Mouse (Mus musculus): Measurements from ENCODE around the gene Crtam.
A peak's percentile ranks its signal among the peaks of the same experiment; 100 is the strongest.

Gene Crtam

GRCm38 (mm10) chr9:41004415-41004814 is at the start of gene Crtam:
Gene Crtam (minus strand): TSS chr9:41004628.
- no peak for DNase-seq

DNA sequence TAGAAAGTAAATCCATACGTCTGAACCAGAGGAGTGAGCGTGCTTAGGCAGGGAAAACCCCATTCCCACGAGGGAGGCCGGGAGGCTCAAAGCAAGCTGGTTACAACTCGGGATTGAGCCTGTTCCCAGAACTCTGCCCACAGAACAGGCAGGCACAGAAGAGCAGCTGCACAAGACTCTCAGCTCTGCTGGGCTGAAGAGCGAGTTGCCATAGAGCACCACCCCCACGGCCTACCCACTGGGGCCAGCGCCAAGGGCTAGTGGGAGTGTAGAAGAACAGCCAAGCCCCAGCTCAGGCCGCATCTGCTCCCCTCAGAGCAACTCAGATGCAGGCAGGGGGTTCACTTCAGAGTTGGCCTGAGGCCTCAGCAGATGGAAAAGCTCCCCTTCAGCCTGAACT is 49.7 kb upstream of the Crtam start:
- no peak for DNase-seq

- no peak for DNase-seq
Observed at GRCm38 (mm10) chr9:41053478-41053877, 49.0 kb upstream of the Crtam start.

GRCm38 (mm10) chr9:41051080-41051932 is 46.9 kb upstream of the Crtam start:
- no peak for DNase-seq

DNA sequence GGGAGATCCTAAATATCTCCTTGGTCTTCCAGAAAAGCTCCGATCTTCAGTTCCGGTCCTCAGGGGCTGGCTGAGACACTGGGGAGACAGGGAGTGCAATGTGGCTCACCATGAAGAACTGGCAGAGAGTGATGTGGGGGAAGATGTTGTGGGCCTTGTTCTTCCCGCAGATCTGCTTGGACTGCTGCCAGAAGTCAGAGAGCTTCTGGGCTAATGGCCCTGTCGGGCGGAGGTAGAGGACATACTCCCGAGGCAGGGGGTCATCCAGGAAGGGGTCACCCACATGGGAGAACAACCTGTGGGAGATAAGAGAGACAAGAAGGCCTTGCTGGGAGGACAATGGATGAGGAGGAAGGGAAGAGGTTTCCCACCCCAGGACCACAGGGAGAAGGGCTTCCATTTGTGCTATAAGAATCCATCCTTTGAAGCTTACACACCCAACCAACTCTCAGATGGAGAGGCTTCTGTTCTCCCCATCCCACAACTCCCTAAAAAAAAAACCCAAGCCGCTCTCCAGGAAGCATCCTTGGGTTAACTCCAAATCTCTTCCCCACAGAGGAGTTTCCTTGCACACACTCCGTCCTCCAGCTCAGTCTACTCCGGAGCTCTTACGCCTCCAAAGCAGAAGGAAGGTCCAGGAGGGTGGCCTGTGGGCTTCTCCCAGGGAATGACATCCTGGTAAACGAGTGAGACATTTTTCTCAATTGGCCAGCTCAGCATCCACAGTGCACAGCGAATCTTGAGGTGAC is 46.1 kb upstream of the Crtam start:
- no peak for DNase-seq

- DNase-seq: no peak
Observed at GRCm38 (mm10) chr9:41049282-41049681, 44.9 kb upstream of the Crtam start.

DNA sequence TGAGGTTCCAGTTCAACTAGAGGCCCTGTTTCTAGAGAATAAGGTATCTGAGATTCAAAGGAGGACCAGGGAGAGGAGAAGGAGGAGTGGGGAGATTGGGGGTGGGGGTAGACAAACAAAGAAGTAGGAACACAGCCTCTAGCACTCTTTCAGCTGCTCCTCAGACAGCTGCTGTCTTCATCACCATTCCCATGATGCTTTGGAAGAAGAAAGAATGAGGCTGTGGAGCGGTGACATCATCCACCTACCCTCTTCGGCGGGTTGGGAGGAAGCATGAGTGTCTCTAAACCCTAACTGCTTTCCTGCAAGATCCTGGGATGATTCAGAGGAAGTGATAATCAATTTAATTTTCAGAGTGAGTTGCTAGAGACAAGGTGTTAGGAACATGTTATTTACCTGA is 44.4 kb upstream of the Crtam start:
- DNase-seq: no peak

DNA sequence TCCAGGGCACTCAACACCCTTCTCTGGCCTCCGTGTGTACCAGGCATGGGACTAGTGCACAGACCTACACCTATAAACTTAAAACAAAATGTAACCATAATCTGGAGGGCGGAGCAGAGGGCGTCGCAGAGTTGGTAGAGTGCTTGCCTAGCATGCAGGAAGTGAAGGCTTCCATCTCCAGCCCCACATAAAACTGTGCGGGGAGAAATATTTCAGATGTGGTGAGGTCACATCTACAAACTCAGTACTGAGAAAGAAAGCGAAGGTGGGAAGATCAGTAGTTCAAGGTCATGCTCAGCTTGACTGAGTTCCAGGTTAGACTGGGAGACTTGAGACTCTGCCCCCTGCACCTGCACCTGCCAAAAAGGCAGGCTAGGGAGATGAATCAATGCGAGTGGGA is 43.8 kb upstream of the Crtam start:
- DNase-seq: no peak

GRCm38 (mm10) chr9:41047654-41048053 is 43.2 kb upstream of the Crtam start:
- DNase-seq: no peak

- peak; percentile 73 to 78 for DNase-seq
Observed at GRCm38 (mm10) chr9:41044626-41045025, 40.2 kb upstream of the Crtam start.

DNA sequence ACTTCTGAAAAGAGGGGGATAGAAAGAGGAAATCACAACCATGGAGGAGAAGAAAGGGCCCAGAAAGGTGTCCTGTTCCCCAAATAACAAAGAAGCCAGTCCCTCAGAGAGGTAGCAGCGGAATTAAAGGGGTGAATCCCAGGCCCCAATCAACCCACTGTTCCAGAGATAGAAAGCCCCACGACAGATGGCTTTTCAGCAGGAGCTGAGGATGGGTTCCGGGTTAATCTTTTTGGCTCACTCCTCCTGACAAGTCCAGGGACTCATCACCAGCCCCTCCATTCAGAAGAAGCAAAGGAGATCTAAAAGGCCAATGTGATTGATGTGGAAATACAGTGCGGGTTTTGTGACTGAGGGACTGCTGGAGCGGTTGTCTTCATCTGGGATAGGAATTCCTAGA is 39.2 kb upstream of the Crtam start:
- no peak for DNase-seq

GRCm38 (mm10) chr9:41041404-41041803 is 37.0 kb upstream of the Crtam start:
- DNase-seq: no peak

- DNase-seq: no peak
Observed at GRCm38 (mm10) chr9:41038150-41038664, 33.8 kb upstream of the Crtam start.

GRCm38 (mm10) chr9:41031590-41032489 is 27.4 kb upstream of the Crtam start:
- DNase-seq: no peak

DNA sequence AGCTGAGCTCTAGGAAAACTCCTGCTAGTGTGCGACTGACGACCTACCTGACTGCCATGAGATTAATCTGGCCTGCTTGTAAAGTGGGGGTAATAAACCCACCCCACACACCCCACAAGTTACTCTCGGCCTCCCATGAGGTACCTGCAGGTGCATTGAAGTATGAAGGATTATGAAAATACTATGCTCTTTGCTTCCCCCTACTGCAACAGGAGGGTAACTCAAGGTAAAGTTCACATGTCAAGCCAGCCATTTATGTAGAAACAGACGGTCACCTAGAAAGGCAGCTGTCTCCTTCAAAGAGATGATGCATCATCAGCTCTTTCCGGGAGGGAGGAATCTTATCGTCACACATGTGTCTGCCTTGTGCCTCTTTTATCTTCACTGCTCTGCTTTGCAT is 25.4 kb upstream of the Crtam start:
- DNase-seq: no peak

DNA sequence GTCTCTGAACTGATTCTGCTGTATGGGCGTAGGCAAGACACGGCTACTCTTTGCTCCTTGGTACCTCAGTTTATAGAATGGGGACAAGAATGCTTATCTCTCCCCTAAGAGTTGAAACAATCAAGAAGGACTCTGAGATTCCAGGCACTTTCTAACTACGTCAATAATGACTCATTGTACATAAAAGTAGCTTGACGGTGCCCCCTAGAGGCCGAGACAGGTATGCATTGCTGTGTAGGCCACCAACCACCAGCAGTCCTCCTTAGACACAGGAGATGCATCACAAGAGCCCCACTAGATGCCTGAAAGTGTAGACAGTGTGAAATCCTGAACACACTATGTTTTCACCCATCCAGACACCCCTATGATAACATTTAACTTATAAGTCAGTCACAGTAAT is 24.0 kb upstream of the Crtam start:
- peak; percentile 15 to 38 for DNase-seq

- no peak for DNase-seq
Observed at GRCm38 (mm10) chr9:41021690-41022089, 17.3 kb upstream of the Crtam start.

DNA sequence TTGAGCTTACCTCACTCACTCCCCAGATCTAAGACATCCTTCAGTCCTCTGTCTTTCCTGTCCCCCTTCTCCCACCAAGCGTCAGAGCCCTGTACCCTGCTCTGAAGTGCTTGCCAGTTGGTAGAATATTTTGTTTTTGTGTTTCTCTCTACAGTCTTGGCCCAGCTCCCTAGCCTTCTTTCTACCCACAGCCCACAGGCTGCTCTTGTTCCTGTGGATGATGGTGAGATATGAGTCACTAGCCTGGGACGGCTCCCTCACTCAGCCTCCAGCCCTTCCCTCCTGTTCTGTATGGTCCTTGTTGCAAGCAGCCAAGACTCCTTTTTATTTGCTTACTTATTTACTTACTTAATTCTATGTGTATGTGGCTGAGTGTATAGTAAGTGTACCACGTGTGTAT is 16.1 kb upstream of the Crtam start:
- DNase-seq: no peak

DNA sequence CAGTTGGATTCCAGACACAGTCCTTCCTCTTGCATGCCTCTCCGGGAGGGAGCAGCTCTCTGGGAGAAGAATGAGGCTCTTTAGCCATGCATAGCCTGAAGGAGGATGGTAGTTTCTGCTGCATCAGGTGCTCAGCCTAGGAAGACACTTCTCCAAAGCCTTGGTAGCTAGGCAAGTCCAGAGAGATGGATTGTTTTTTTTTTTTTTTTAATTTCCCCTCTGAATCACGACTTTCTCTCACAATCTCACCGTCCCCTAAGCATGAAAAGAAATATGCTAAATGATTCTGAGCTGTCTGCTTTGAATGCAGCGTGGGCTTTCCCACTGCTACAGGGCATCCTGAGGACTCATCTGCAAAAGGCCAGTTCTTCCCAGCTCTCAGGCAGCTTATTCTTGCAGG is 10.1 kb upstream of the Crtam start:
- no peak for DNase-seq

- DNase-seq: no peak
Observed at GRCm38 (mm10) chr9:41012456-41012855, 8.0 kb upstream of the Crtam start.

DNA sequence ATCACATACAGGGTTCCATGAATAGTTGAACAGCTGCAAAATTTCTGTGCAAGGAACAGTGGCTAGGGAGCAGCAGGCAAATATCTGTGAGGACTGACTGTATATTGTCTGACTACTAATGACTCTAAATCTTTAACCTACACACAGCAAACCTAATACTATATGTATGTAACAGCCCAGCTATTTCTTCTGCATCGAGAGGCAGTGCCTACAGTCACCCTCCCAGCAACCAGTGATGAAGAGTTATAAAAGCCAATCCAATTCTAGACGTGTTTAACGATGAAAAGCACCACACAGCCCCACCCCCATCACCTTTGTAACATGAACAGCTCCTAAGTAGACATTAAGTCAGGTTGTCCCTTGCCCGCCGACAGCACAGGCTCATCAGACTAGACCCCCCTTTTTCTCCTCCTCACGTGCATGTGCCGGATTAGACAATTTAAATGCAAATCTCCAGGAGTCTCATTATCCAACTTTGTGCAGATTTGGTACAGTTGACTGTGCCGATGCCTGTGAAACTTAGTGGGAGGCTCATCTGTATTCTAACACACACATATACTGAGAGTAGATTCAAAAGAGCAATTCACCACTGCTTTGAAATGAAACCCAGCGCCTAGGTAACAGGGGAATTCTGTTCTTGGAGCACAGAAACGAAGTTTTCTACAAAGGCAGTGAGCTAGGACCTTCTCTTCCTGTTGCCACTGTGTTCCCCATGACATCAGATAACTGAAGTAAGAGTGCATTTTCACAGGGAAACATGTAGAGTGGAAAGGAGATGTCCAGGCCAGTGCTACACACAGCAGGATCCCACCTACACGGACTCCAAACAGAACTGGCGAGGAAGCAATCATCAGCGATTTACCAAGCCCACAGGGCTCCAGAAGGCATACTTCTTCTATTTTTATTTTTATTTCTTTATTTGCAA is 7.3 kb upstream of the Crtam start:
- DNase-seq: no peak

- DNase-seq: no peak
Observed at GRCm38 (mm10) chr9:41007785-41008184, 3.4 kb upstream of the Crtam start.
